Mouse (Mus musculus) megakaryocyte, adult 5-6 weeks (primary cell): ENCODE results near the gene Zfp212. TPM values are rescaled to one million over a fixed set of nuclear protein-coding genes. Genes with fewer than 3 reads are reported as not detected.
A peak's percentile ranks its signal among the peaks of the same experiment; 100 is the strongest.

Experiments
- ATAC-seq: 2 replicates; pipeline ENCODE4 v1.8.0; 2016; ENCODE audit warnings: mild to moderate bottlenecking, inconsistent platforms; ENCODE audit not compliant: poor library complexity, severe bottlenecking
- total RNA-seq, 2 experiments: library from RNA; stranded (forward) in 1 of 2; stranded (reverse) in 1 of 2; fragments of 153-499, 151-499 nt in 1 of 2; fragments of 221-1000, 200-1000 nt in 1 of 2; gene quantifications; 2 replicates each; pipeline versions ENCODE4 v1.2.3 to v1.2.4; 2015 to 2017

Zfp212 gene
- 7.1 and 8.8 TPM in 2 replicates for total RNA-seq (2015)
- 7.2 and 9.1 TPM in 2 replicates for total RNA-seq (2017)

DNA sequence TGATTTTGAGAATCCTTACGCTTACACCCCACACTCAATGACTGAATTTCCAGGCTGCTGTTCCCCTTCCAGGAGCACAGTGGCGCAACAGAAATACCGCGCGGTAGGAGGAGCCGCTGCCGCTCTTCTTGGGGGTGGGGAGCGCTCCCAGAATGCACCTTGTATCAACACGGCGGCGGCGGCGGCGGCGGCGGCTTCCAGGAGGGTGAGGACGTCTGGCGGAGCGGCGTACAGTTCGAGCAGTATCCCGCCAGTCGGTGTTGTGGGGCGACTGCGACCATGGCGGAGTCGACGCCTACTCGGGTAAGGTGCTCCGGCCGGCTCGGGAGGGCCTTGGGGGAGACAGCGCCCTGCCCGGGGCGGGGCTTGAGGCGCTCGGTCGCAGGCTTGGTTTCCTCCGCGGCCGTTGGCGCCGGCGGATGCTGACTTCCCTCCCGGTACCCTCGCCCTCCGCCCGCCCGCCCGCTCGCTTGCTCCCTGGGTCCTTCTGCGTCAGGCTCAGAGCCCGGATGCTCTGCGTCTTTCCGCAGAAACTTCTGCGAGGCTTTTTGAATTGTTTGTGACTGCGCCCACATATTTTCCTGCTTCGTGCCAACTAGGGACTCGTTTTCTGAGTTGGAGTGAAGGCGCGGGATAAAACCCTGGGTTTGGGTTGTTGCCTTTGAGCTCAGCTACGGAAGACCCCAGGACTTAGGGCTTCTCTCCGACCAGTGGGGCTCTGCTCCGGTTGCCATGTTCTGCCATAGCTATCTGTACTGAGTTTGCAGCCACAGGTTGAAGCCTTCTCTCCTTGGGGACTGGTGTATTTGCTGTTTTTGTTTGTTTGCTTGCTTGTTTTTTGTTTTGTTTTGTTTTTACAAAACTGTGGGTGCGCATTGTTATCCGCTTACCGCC is at the start of gene Zfp212:
Gene Zfp212, plus strand, starts transcription at position 30 of the 894 bp plus-strand sequence.
- peak; percentile 96 for ATAC-seq

- ATAC-seq, result no peak
Observed at GRCm38 (mm10) chr6:47872266-47872665, 48.0 kb upstream of the Zfp212 start.

DNA sequence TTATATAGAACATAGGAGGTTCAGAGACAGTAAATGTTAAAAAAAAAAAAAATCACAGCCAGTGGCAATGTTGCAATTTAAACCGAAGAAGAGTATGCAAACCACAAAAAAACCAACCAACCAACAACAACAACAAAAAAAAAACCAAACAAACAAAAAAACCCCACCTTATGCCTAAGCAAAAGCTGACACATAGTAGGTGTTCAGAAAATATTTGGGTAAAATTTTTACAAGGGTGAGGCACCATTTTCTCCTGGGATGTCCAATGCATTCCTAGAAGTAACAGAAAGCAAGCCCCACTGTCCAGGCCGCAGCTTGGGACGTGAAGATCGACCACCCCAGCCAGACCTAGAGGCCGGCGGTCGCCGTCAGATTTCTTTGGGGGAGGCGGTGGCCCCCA is 43.2 kb upstream of the Zfp212 start, which contains the start of gene Zfp282:
Gene Zfp282, plus strand, starts transcription at position 147 of the 400 bp plus-strand sequence.
- ATAC-seq, result no peak

GRCm38 (mm10) chr6:47877461-47878132 is 42.7 kb upstream of the Zfp212 start:
- ATAC-seq, result peak; percentile 96

GRCm38 (mm10) chr6:47878133-47878514 is 42.2 kb upstream of the Zfp212 start:
- ATAC-seq, result no peak

- ATAC-seq, result no peak
Observed at GRCm38 (mm10) chr6:47878593-47878992, 41.7 kb upstream of the Zfp212 start.

- ATAC-seq, result no peak
Observed at GRCm38 (mm10) chr6:47879049-47879716, 41.1 kb upstream of the Zfp212 start.

- ATAC-seq, result no peak
Observed at GRCm38 (mm10) chr6:47880166-47880565, 40.1 kb upstream of the Zfp212 start.

- peak; percentile 49 for ATAC-seq
Observed at GRCm38 (mm10) chr6:47888812-47889383, 31.4 kb upstream of the Zfp212 start.

DNA sequence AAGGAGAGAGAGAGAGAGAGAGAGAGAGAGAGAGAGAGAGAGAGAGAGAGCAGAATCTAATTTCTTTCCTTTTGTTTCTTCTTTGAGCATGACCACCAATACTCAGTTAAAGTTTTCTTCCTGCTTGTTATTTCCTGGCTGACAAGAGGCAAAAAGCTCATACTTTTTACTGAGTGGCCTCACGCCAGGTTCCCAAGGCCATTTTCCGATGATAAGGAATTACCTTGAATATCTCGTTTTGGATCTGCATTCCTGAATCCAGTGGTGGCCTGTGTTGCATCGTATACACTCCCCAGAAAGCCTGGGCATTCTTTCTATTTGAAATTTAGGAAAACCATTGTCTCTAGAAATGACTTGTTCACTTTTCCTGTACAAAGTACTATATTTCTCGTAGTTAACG is 20.9 kb upstream of the Zfp212 start:
- no peak for ATAC-seq

- no peak for ATAC-seq
Observed at GRCm38 (mm10) chr6:47903587-47903986, 16.7 kb upstream of the Zfp212 start.

- no peak for ATAC-seq
Observed at GRCm38 (mm10) chr6:47904361-47904760, 15.9 kb upstream of the Zfp212 start.

GRCm38 (mm10) chr6:47904917-47905695 is 15.2 kb upstream of the Zfp212 start:
- ATAC-seq, result no peak

DNA sequence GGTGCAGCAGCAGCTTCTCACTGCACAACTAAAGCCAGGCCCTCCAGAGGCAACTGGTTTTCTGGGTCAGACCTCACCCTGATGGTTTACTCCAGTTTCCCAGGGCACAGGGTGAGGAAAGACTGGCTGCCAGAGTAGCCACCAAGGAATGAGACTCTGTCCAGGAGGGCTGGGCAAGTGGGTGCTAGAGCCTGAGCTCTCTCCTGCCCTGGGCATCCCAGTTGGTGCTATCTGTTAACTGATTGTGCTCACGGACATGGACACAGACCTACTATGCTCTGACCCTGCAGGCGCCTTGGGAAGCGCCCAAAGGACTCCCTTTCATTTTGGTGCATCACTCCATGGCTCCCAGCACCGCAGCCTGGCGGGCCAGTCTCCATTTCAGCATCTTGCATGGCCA is 13.9 kb upstream of the Zfp212 start:
- no peak for ATAC-seq

DNA sequence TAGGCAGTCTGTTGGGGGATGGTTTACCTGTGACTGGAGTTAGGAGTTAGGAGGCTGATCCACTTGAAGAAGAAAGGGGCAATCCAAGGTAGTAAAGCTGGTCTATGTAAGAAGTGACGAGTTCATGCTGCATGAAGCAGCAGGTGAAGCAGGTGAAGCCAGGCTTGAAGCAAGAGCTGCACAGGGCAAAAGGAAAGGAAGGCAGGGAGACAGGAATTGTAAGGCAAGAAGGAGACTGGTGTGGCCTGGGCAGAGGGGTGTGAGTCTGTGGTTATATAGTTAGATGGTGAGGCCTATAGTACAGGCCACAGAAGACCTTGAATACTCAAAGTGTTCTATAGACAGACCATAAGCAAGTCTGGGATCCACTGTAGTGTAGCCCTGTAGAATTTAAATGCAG is 11.3 kb upstream of the Zfp212 start:
- ATAC-seq, result no peak

- ATAC-seq, result peak; percentile 51; the same call in 1 of the 2 replicates
Observed at GRCm38 (mm10) chr6:47911650-47912049, 8.6 kb upstream of the Zfp212 start.

GRCm38 (mm10) chr6:47912991-47913390 is 7.3 kb upstream of the Zfp212 start:
- ATAC-seq, result no peak

- no peak for ATAC-seq
Observed at GRCm38 (mm10) chr6:47917051-47917450, 3.2 kb upstream of the Zfp212 start.

GRCm38 (mm10) chr6:47918768-47919274 is 1.5 kb upstream of the Zfp212 start:
- ATAC-seq, result no peak
